Mouse (Mus musculus): ENCODE measurements at regions not wholly inside any gene's neighbourhood (a gene's known extent, or its start where the extent isn't known, plus 50 kb on each side); places are given as distances from the start of the nearest gene placed in this dataset.

GRCm38 (mm10) chr2:53682599-53682998 is 402.8 kb downstream of the Rprm start:
- TF ChIP-seq E2F4 (IDR thresholded peaks at IDR 0.05; ENCODE audit: insufficient read depth): no peak
- no peak for TF ChIP-seq MYOG (IDR thresholded peaks at IDR 0.05; ENCODE audit: control insufficient read depth in 1 of 3, insufficient read depth in 1 of 3, insufficient read length in 2 of 3, low read depth in 2 of 3)
- TF ChIP-seq SRF (IDR thresholded peaks at IDR 0.05; ENCODE audit: control insufficient read depth, insufficient read length, low read depth): no peak
- TF ChIP-seq CEBPB (IDR thresholded peaks at IDR 0.05; ENCODE audit: insufficient read depth, poor library complexity, severe bottlenecking): no peak
- TF ChIP-seq TCF12 (IDR thresholded peaks at IDR 0.05; ENCODE audit: insufficient read depth, poor library complexity, severe bottlenecking): no peak
- TF ChIP-seq TCF3 (IDR thresholded peaks at IDR 0.05; ENCODE audit: insufficient read length, low read depth): no peak
- no peak for TF ChIP-seq REST (IDR thresholded peaks at IDR 0.05; ENCODE audit: insufficient read depth, insufficient read length)
- Histone ChIP-seq H3K27me3 (ENCODE audit: control insufficient read depth, insufficient read depth, insufficient read length) (no peaks in the 10 kb centered on the region), H3K4me3 (no peak overlapping the region), H3ac (ENCODE audit: control insufficient read depth, insufficient read length) (no peak overlapping the region), H3K4me2 (ENCODE audit: low read depth) (no peak overlapping the region), H3K36me3 (ENCODE audit: control insufficient read depth, insufficient read depth) (no peaks in the 10 kb centered on the region), H3K79me2 (ENCODE audit: control insufficient read depth, insufficient read depth) (no peaks in the 10 kb centered on the region)

DNA sequence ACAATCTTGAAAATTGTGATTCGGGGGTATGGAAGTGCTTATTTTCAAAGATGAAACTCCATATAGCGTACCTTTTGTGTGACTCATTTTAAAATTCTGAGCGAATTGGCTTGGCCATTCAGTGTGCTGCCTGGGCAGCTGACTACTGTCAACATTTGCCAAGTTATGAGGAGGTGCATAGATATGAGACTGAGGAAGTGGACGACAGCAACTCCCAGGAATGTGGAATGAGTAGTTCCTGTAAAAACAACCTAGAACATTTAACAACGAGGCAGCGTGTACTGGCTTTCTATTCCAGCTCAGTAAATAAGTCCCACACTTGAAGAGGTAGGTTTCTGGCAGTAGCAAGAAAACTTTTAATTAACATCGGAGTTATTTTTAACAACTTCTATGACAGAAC is 398.1 kb downstream of the Rprm start:
- Histone ChIP-seq H3K4me3 (no peak overlapping the region), H3ac (ENCODE audit: control insufficient read depth, insufficient read length) (no peak overlapping the region), H3K36me3 (ENCODE audit: control insufficient read depth, insufficient read depth) (no peaks in the 10 kb centered on the region), H3K79me2 (ENCODE audit: control insufficient read depth, insufficient read depth) (no peaks in the 10 kb centered on the region), H3K27me3 (ENCODE audit: control insufficient read depth, insufficient read depth, insufficient read length) (no peaks in the 10 kb centered on the region), H3K4me2 (ENCODE audit: low read depth) (no peak overlapping the region)
- TF ChIP-seq TCF3 (IDR thresholded peaks at IDR 0.05; ENCODE audit: insufficient read length, low read depth) (no peak), USF1 (IDR thresholded peaks at IDR 0.05; ENCODE audit: low read depth) (no peak), POLR2A (IDR thresholded peaks at IDR 0.05; ENCODE audit: insufficient read length, low read depth) (no peak), POLR2AphosphoS2 (IDR thresholded peaks at IDR 0.05; ENCODE audit: insufficient read length, low read depth) (no peak), REST (IDR thresholded peaks at IDR 0.05; ENCODE audit: insufficient read depth, insufficient read length) (no peak), MAX (IDR thresholded peaks at IDR 0.05; ENCODE audit: low read depth) (no peak), E2F4 (IDR thresholded peaks at IDR 0.05; ENCODE audit: insufficient read depth) (no peak), TCF12 (IDR thresholded peaks at IDR 0.05; ENCODE audit: insufficient read depth, poor library complexity, severe bottlenecking) (no peak), SRF (IDR thresholded peaks at IDR 0.05; ENCODE audit: control insufficient read depth, insufficient read length, low read depth) (no peak), MYOD1 (IDR thresholded peaks at IDR 0.05; ENCODE audit: control insufficient read depth in 1 of 3, insufficient read length in 2 of 3, low read depth in 2 of 3) (no peak), MYOG (IDR thresholded peaks at IDR 0.05; ENCODE audit: control insufficient read depth in 1 of 3, insufficient read depth in 1 of 3, insufficient read length in 2 of 3, low read depth in 2 of 3) (no peak), CEBPB (IDR thresholded peaks at IDR 0.05; ENCODE audit: insufficient read depth, poor library complexity, severe bottlenecking) (no peak)

- Histone ChIP-seq H3K79me2 (ENCODE audit: control insufficient read depth, insufficient read depth) (no peaks in the 10 kb centered on the region), H3K36me3 (ENCODE audit: control insufficient read depth, insufficient read depth) (no peaks in the 10 kb centered on the region), H3ac (ENCODE audit: control insufficient read depth, insufficient read length) (no peak overlapping the region), H3K4me3 (no peak overlapping the region), H3K27me3 (ENCODE audit: control insufficient read depth, insufficient read depth, insufficient read length) (no peaks in the 10 kb centered on the region), H3K4me2 (ENCODE audit: low read depth) (peak overlapping the region; percentile 27)
- TF ChIP-seq MYOD1 (IDR thresholded peaks at IDR 0.05; ENCODE audit: control insufficient read depth in 1 of 3, insufficient read length in 2 of 3, low read depth in 2 of 3): peak in 1 of 3 experiments; percentile 49
- peak in 1 of 3 experiments; percentile 26 for TF ChIP-seq MYOG (IDR thresholded peaks at IDR 0.05; ENCODE audit: control insufficient read depth in 1 of 3, insufficient read depth in 1 of 3, insufficient read length in 2 of 3, low read depth in 2 of 3)
- no peak for TF ChIP-seq USF1 (IDR thresholded peaks at IDR 0.05; ENCODE audit: low read depth)
- no peak for TF ChIP-seq POLR2A (IDR thresholded peaks at IDR 0.05; ENCODE audit: insufficient read length, low read depth)
Measured at GRCm38 (mm10) chr2:53689223-53689880, 396.0 kb downstream of the Rprm start.

DNA sequence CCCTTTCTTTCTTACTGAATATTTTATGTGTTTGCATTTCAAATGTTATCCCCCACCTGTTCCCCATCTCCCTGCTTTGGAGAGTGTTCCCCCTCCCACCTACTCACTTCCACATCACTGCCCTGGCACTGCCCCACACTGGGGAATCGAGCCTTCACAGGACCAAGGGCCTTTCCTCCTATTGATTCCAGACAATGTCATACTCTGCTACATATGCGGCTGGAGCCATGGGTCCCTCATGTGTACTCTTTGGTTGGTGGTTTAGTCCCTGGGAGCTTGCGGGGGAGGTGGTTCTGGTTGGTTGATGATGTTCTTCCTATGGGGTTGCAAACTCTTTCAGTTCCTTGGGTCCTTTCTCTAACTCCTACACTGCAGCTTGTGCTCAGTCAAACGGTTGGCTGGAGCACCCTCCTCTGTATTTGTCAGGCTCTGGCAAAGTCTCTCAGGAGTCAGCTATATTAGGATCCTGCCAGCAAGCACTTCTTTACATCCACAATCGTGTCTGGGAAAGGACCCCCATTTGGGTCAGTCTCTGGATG is 393.7 kb downstream of the Rprm start:
- Histone ChIP-seq H3K4me2 (ENCODE audit: low read depth) (no peak overlapping the region), H3K36me3 (ENCODE audit: control insufficient read depth, insufficient read depth) (no peaks in the 10 kb centered on the region), H3ac (ENCODE audit: control insufficient read depth, insufficient read length) (no peak overlapping the region), H3K27me3 (ENCODE audit: control insufficient read depth, insufficient read depth, insufficient read length) (no peaks in the 10 kb centered on the region), H3K4me3 (no peak overlapping the region), H3K79me2 (ENCODE audit: control insufficient read depth, insufficient read depth) (no peaks in the 10 kb centered on the region)
- TF ChIP-seq MYOG (IDR thresholded peaks at IDR 0.05; ENCODE audit: control insufficient read depth in 1 of 3, insufficient read depth in 1 of 3, insufficient read length in 2 of 3, low read depth in 2 of 3): no peak
- TF ChIP-seq MAX (IDR thresholded peaks at IDR 0.05; ENCODE audit: low read depth): no peak
- no peak for TF ChIP-seq POLR2A (IDR thresholded peaks at IDR 0.05; ENCODE audit: insufficient read length, low read depth)
- no peak for TF ChIP-seq TCF3 (IDR thresholded peaks at IDR 0.05; ENCODE audit: insufficient read length, low read depth)
- no peak for TF ChIP-seq MYOD1 (IDR thresholded peaks at IDR 0.05; ENCODE audit: control insufficient read depth in 1 of 3, insufficient read length in 2 of 3, low read depth in 2 of 3)
- no peak for TF ChIP-seq SRF (IDR thresholded peaks at IDR 0.05; ENCODE audit: control insufficient read depth, insufficient read length, low read depth)

DNA sequence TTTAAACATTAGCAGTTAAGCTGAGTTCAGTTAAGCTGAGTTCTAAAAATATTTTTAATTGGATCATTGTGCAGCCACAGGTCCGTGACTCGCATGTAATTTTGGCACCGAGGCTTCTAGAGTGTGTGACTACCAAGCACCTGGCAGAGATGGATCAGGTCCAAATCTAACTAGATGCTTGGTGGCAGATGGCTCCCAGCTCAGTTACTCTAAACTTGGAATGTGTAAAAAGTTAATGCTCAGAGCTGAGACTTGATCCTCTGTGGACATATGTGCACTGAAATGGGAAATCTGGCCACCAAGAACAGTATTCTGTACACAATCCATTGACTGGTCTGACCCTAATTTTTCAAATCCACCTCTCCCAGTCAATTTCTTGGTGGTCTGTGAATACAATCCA is 374.1 kb downstream of the Rprm start:
- no peaks in the 10 kb centered on the region for H3K27me3 ChIP-seq (ENCODE audit: control insufficient read depth, insufficient read depth, insufficient read length)
- H3K79me2 ChIP-seq (ENCODE audit: control insufficient read depth, insufficient read depth): no peaks in the 10 kb centered on the region
- no peak overlapping the region for H3K4me3 ChIP-seq
- TF ChIP-seq POLR2AphosphoS2 (IDR thresholded peaks at IDR 0.05; ENCODE audit: insufficient read length, low read depth) (no peak), E2F4 (IDR thresholded peaks at IDR 0.05; ENCODE audit: insufficient read depth) (no peak), SRF (IDR thresholded peaks at IDR 0.05; ENCODE audit: control insufficient read depth, insufficient read length, low read depth) (no peak), MAX (IDR thresholded peaks at IDR 0.05; ENCODE audit: low read depth) (no peak), TCF3 (IDR thresholded peaks at IDR 0.05; ENCODE audit: insufficient read length, low read depth) (no peak), POLR2A (IDR thresholded peaks at IDR 0.05; ENCODE audit: insufficient read length, low read depth) (no peak), MYOG (IDR thresholded peaks at IDR 0.05; ENCODE audit: control insufficient read depth in 1 of 3, insufficient read depth in 1 of 3, insufficient read length in 2 of 3, low read depth in 2 of 3) (peak in 2 of 3 experiments; percentile 26 to 45), MYOD1 (IDR thresholded peaks at IDR 0.05; ENCODE audit: control insufficient read depth in 1 of 3, insufficient read length in 2 of 3, low read depth in 2 of 3) (peak in 2 of 3 experiments; percentile 23 to 67), REST (IDR thresholded peaks at IDR 0.05; ENCODE audit: insufficient read depth, insufficient read length) (no peak), TCF12 (IDR thresholded peaks at IDR 0.05; ENCODE audit: insufficient read depth, poor library complexity, severe bottlenecking) (peak; percentile 49), USF1 (IDR thresholded peaks at IDR 0.05; ENCODE audit: low read depth) (no peak), CEBPB (IDR thresholded peaks at IDR 0.05; ENCODE audit: insufficient read depth, poor library complexity, severe bottlenecking) (no peak)
- no peak overlapping the region for H3ac ChIP-seq (ENCODE audit: control insufficient read depth, insufficient read length)
- peak overlapping the region; percentile 34 for H3K4me2 ChIP-seq (ENCODE audit: low read depth)
- H3K36me3 ChIP-seq (ENCODE audit: control insufficient read depth, insufficient read depth): no peaks in the 10 kb centered on the region
